ENCODE assay signal across 11 mouse cellular contexts in the genomic region with DNA sequence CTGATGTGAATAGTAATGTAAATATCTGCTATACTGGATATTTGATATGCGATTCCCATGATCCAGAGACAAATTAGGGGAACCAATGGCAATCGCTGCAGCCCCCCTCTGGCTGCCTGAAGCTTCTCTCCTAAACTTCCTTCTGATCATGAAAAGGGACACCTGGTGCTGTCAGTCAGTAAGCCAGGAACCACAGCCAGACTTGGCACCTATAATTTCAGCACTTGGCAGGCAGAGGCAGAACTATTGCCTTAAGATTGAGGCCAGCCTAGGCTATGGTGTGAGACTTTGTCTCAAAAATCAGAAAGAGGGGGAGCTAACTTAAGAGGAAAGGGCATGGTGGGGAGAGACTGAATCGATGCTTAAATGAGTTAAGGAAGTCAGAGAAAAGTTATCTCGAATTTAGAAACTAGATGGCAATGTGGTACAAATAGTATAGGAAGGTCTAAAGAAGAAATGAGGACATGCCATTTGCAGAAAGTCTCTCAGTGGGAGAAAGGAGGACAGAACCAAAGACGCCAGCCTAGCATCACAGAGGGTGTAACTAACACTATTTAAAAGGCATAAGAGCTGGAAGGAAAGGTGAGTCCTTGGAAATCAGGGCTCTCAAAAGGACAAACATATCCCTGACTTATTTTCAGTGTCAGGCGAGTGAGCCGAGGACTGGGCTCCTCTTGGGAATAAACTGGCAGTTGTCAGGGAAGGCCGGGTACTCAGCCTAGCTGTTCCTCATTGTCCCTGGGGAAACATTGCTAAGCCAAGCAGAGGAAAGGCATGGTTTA. TPM values are rescaled to one million over a fixed set of nuclear protein-coding genes. Genes with fewer than 3 reads are reported as not detected.
DNase-seq lines count a peak whose midpoint lies in the region; ATAC-seq lines count a peak whose summit lies in the region.
"Had no signal": no experiment of that assay in that cellular context is flagged by ENCODE, and none has a peak within 500 bp of the region (broad histone marks: within the 10 kb centered on the region; RNA-seq: fewer than 3 reads in every experiment).

No protein-coding gene starts in this region.

- H3K27ac ChIP-seq in liver, embryonic 15.5 days (replicated peaks): peak overlapping the region; percentile 88
- H3K27ac ChIP-seq: midbrain, embryonic 12.5 days had no signal

- H3K9ac ChIP-seq in liver, embryonic 15.5 days: no peak overlapping the region
- H3K9ac ChIP-seq: midbrain, embryonic 12.5 days had no signal

- no peak for DNase-seq in frontal cortex, postnatal 10 days (ENCODE audit: low spot score in 2 of 2)
- DNase-seq in right cerebral cortex, postnatal 10 days (ENCODE audit: low spot score in 2 of 2): peak; percentile 54 to 70
- DNase-seq in right cerebral cortex, postnatal 14 days: no peak
- no peak for DNase-seq in thymus, postnatal 14 days
- DNase-seq: thymus, adult 18-20 months had no signal

- H3K9me3 ChIP-seq in liver, embryonic 15.5 days (replicated peaks): no peaks in the 10 kb centered on the region
- H3K9me3 ChIP-seq: midbrain, embryonic 12.5 days had no signal

- H3K4me3 ChIP-seq in liver, embryonic 15.5 days (replicated peaks): no peak overlapping the region
- H3K4me3 ChIP-seq: midbrain, embryonic 12.5 days had no signal

- peak overlapping the region; percentile 63 for H3K4me2 ChIP-seq in liver, embryonic 15.5 days
- H3K4me2 ChIP-seq: midbrain, embryonic 12.5 days had no signal

- H3K36me3 ChIP-seq in liver, embryonic 15.5 days (replicated peaks): peaks cover 16% of the 10 kb centered on the region

- WGBS in liver, embryonic 15.5 days (ENCODE audit: insufficient replicate concordance): 62% methylated on average over 8 of the region's 8 CpGs

- no peaks in the 10 kb centered on the region for H3K27me3 ChIP-seq in liver, embryonic 15.5 days
- H3K27me3 ChIP-seq: midbrain, embryonic 12.5 days had no signal

- peak; percentile 58 for ATAC-seq in frontal cortex, adult (ENCODE audit: low TSS enrichment)
- ATAC-seq in liver, embryonic 15.5 days (ENCODE audit: insufficient read depth): no peak
- ATAC-seq in inflammation-experienced regulatory T-cells, adult 6 months: no peak
- ATAC-seq in activated CD4-positive, CD25-positive, alpha-beta regulatory T cell, adult 4 months: no peak
- ATAC-seq: hindbrain, embryonic 16.5 days had no signal

- H3K4me1 ChIP-seq in liver, embryonic 15.5 days (replicated peaks): peaks cover 54% of the 10 kb centered on the region
- H3K4me1 ChIP-seq: midbrain, embryonic 12.5 days had no signal

RNA-seq across cellular contexts. Expression of gene C1qtnf4, which starts 14.3 kb away (rescaled TPM):
- polyA plus RNA-seq in liver, embryonic 15.5 days (2015; fragmentation: Nextera tagmentation; extraction: Ambion mirVana): 1.9 and 2.0 TPM in 2 replicates
- polyA plus RNA-seq in inflammation-experienced regulatory T-cells, adult 6 months (2017; shearing (Covaris generic)): 1 to 10 TPM in 2 of 3 experiments, under 1 TPM in 1; 0.65 to 1.7 (median 1.2) TPM
- polyA plus RNA-seq in activated CD4-positive, CD25-positive, alpha-beta regulatory T cell, adult 4 months (2017; shearing (Covaris generic)): 1 to 10 TPM in 1 of 2 experiments, under 1 TPM in 1; 0.89 to 1.5 TPM

RNA-seq across cellular contexts. Expression of gene Mtch2, which starts 24.4 kb away (rescaled TPM):
- 114 and 116 TPM in 2 replicates for polyA plus RNA-seq in liver, embryonic 15.5 days (2015; fragmentation: Nextera tagmentation; extraction: Ambion mirVana)
- polyA plus RNA-seq in inflammation-experienced regulatory T-cells, adult 6 months (2017; shearing (Covaris generic)): 100 to 1,000 TPM; 115 to 143 (median 119) TPM
- polyA plus RNA-seq in activated CD4-positive, CD25-positive, alpha-beta regulatory T cell, adult 4 months (2017; shearing (Covaris generic)): 100 to 1,000 TPM; 116 to 122 TPM

RNA-seq across cellular contexts. Expression of gene Kbtbd4, which starts 33.2 kb away (rescaled TPM):
- 16.1 and 17.6 TPM in 2 replicates for polyA plus RNA-seq in liver, embryonic 15.5 days (2015; fragmentation: Nextera tagmentation; extraction: Ambion mirVana)
- polyA plus RNA-seq in inflammation-experienced regulatory T-cells, adult 6 months (2017; shearing (Covaris generic)): 10 to 100 TPM; 44.8 to 51.0 (median 45.0) TPM
- 10 to 100 TPM; 34.3 to 37.8 TPM for polyA plus RNA-seq in activated CD4-positive, CD25-positive, alpha-beta regulatory T cell, adult 4 months (2017; shearing (Covaris generic))

RNA-seq across cellular contexts. Expression of gene Ndufs3, which starts 33.3 kb away (rescaled TPM):
- polyA plus RNA-seq in liver, embryonic 15.5 days (2015; fragmentation: Nextera tagmentation; extraction: Ambion mirVana): 134 and 136 TPM in 2 replicates
- 100 to 1,000 TPM; 108 to 135 (median 118) TPM for polyA plus RNA-seq in inflammation-experienced regulatory T-cells, adult 6 months (2017; shearing (Covaris generic))
- polyA plus RNA-seq in activated CD4-positive, CD25-positive, alpha-beta regulatory T cell, adult 4 months (2017; shearing (Covaris generic)): 100 to 1,000 TPM; 119 to 121 TPM

Comparison
In these comparisons a context has a peak if more than half of its experiments do, and no peak if none do; other contexts are left out.
1. DNase-seq: peak in right cerebral cortex, postnatal 10 days (2 of 2); none in frontal cortex, postnatal 10 days (0 of 2), right cerebral cortex, postnatal 14 days (single experiment) and thymus, postnatal 14 days (single experiment).